Mouse (Mus musculus) olfactory bulb, adult 2 months (tissue): Measurements from ENCODE around the gene Wnt1.

Experiments
- CTCF ChIP-seq: fragments of 200-500 bp; IDR thresholded peaks from 2 replicates; pipeline ENCODE4 v1.5.1; 2012; ENCODE audit warnings: low read depth, mild to moderate bottlenecking, low read length, moderate library complexity; ENCODE audit not compliant: insufficient read depth
- POLR2A ChIP-seq: fragments of 200-500 bp; IDR thresholded peaks from 2 replicates; pipeline ENCODE4 v1.6.1; 2012; ENCODE audit warnings: mild to moderate bottlenecking, low read depth, low read length, moderate library complexity; ENCODE audit not compliant: insufficient read depth

- TF ChIP-seq POLR2A (no peak), CTCF (no peak)
Observed at GRCm38 (mm10) chr15:98831684-98832035, 42.0 kb downstream of the Wnt1 start.
